Mouse (Mus musculus) hindbrain, embryonic 16.5 days (tissue): ENCODE data around the gene Ube2e1. TPM values are rescaled to one million over a fixed set of nuclear protein-coding genes. Genes with fewer than 3 reads are reported as not detected.

ENCODE experiments used
- ATAC-seq: fragments of 200-750 bp; cut with Nextera tagmentation; 2 replicates; pipeline ENCODE4 v1.8.0; 2017; ENCODE audit warnings: moderate TSS enrichment, moderate library complexity
- H3K27ac ChIP-seq: fragments of 300-500 bp; sonication (generic); 2 replicates; pipeline ENCODE4 v1.5.1; 2014; ENCODE audit warnings: low read depth, mild to moderate bottlenecking, control low read depth, low read length, moderate library complexity
- H3K27me3 ChIP-seq: fragments of 300-500 bp; sonication (generic); replicated peaks from 2 replicates; pipeline ENCODE4 v1.6.1; 2014; ENCODE audit warnings: low read length; ENCODE audit not compliant: control insufficient read depth, insufficient read depth
- H3K36me3 ChIP-seq: fragments of 300-500 bp; sonication (generic); 2 replicates; pipeline ENCODE4 v1.6.1; 2014; ENCODE audit warnings: mild to moderate bottlenecking, low read length, moderate library complexity, mixed read lengths; ENCODE audit not compliant: control insufficient read depth, insufficient read depth
- H3K4me1 ChIP-seq: fragments of 300-500 bp; sonication (generic); 2 replicates; pipeline ENCODE4 v1.6.1; 2014; ENCODE audit warnings: low read depth, low read length; ENCODE audit not compliant: control insufficient read depth, insufficient read depth
- H3K4me2 ChIP-seq: fragments of 300-500 bp; sonication (generic); 2 replicates; pipeline ENCODE4 v1.6.1; 2014; ENCODE audit warnings: mild to moderate bottlenecking, low read length, control low read depth, moderate library complexity
- H3K4me3 ChIP-seq: fragments of 300-500 bp; sonication (generic); 2 replicates; pipeline ENCODE4 v1.5.1; 2014; ENCODE audit warnings: mild to moderate bottlenecking, low read length, control low read depth, moderate library complexity
- H3K9ac ChIP-seq: fragments of 300-500 bp; sonication (generic); 2 replicates; pipeline ENCODE4 v1.6.1; 2014; ENCODE audit warnings: low read depth, mild to moderate bottlenecking, control low read depth, low read length, moderate library complexity
- H3K9me3 ChIP-seq: fragments of 300-500 bp; sonication (generic); 2 replicates; pipeline ENCODE4 v1.6.1; 2014; ENCODE audit warnings: mild to moderate bottlenecking, low read length, moderate library complexity; ENCODE audit not compliant: control insufficient read depth
- WGBS: fragments of 180-500 bp; shearing (Covaris S2); extraction: QIAGEN DNeasy Blood & Tissue Kit; methylation state at CpG from one replicate; pipeline ENCODE4 v1.1.7; 2014; 5-methylcytosine and 5-hydroxymethylcytosine counted together
- polyA plus RNA-seq: library from polyadenylated mRNA; unstranded; fragments of >200 nt; fragmentation: Nextera tagmentation; extraction: Ambion mirVana; gene quantifications from 2 replicates; pipeline ENCODE4 v1.2.1, GENCODE M21; 2015

Ube2e1 gene
- polyA plus RNA-seq, 1 experiment from 2014 or later: 201 TPM

- 88% methylated on average over 2 of the region's 2 CpGs for WGBS
- no peak for ATAC-seq
- no peaks in the 10 kb centered on the region for H3K36me3 ChIP-seq
- no peak overlapping the region for H3K9ac ChIP-seq
- no peak overlapping the region for H3K27ac ChIP-seq
- no peaks in the 10 kb centered on the region for H3K27me3 ChIP-seq
- H3K4me3 ChIP-seq: no peak overlapping the region
- no peaks in the 10 kb centered on the region; the same call in 1 of the 2 replicates for H3K4me1 ChIP-seq
- no peaks in the 10 kb centered on the region for H3K9me3 ChIP-seq
- no peak overlapping the region for H3K4me2 ChIP-seq
Measured at GRCm38 (mm10) chr14:18298874-18299273, 32.8 kb downstream of the Ube2e1 start.

GRCm38 (mm10) chr14:18297441-18297840 lies 34.2 kb downstream of the Ube2e1 start:
- WGBS: 89% methylated on average over 2 of the region's 2 CpGs
- Histone ChIP-seq H3K4me3 (no peak overlapping the region), H3K36me3 (no peaks in the 10 kb centered on the region), H3K4me1 (no peaks in the 10 kb centered on the region; the same call in 1 of the 2 replicates), H3K4me2 (no peak overlapping the region), H3K9ac (no peak overlapping the region), H3K27me3 (no peaks in the 10 kb centered on the region), H3K9me3 (no peaks in the 10 kb centered on the region), H3K27ac (no peak overlapping the region)
- ATAC-seq: 0 out of 2 replicates have a peak, but pooled peaks have one; percentile 17

DNA sequence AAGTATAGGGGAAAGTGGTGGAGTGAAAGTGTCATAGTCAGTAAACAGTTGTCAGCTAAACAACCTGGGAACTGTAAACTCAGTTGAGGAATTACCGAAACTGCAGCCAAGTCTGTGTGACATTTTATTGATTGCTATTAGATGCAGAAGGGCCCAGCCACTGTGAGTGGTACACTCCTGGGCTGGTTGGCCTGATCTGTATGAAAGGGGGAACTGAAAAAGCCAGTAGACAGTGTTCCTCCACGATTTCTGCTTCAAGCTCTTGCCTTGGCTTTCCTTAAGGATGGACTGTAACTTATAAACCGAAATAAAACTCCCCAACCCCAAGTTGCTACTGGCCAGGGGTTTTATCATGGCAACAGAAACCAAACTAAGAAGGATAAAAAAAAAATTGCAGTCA lies 39.1 kb downstream of the Ube2e1 start:
- H3K9me3 ChIP-seq: no peaks in the 10 kb centered on the region
- H3K4me1 ChIP-seq: no peaks in the 10 kb centered on the region
- no peak overlapping the region for H3K9ac ChIP-seq
- no peak overlapping the region for H3K4me2 ChIP-seq
- H3K4me3 ChIP-seq: no peak overlapping the region
- no peaks in the 10 kb centered on the region for H3K27me3 ChIP-seq
- WGBS: 94% methylated on average over 3 of the region's 3 CpGs
- ATAC-seq: no peak
- H3K36me3 ChIP-seq: no peaks in the 10 kb centered on the region
- H3K27ac ChIP-seq: no peak overlapping the region

- no peak overlapping the region for H3K9ac ChIP-seq
- H3K4me2 ChIP-seq: no peak overlapping the region
- no peak for ATAC-seq
- no peak overlapping the region for H3K4me3 ChIP-seq
- H3K27me3 ChIP-seq: no peaks in the 10 kb centered on the region
- H3K27ac ChIP-seq: no peak overlapping the region
- no peaks in the 10 kb centered on the region for H3K4me1 ChIP-seq
- H3K9me3 ChIP-seq: no peaks in the 10 kb centered on the region
- no peaks in the 10 kb centered on the region for H3K36me3 ChIP-seq
- 95% methylated on average over 3 of the region's 3 CpGs for WGBS
Measured at GRCm38 (mm10) chr14:18292111-18292510, 39.5 kb downstream of the Ube2e1 start.

DNA sequence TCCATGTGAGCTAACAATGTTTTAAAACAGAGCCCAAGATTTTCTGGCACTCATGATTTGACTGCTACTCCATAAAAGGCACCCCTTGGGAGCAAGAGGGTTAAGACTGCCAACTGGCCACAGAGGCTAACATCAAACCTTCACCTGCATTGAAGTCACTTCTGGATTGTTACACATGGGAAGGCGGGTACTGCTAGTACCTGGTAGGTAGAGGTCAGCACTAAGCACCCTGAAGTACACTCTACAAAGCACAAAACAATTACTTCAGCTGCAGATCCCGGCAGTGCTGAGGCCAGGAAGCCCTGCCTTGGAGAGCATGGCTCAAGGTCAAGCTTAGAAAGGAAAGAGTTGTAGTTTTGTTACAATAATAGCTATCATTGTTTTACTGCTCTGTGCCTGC lies 44.3 kb downstream of the Ube2e1 start:
- no peak overlapping the region for H3K4me3 ChIP-seq
- H3K9ac ChIP-seq: no peak overlapping the region
- H3K4me2 ChIP-seq: no peak overlapping the region
- 78% methylated on average over 2 of the region's 2 CpGs for WGBS
- no peaks in the 10 kb centered on the region for H3K27me3 ChIP-seq
- no peaks in the 10 kb centered on the region for H3K9me3 ChIP-seq
- H3K4me1 ChIP-seq: no peaks in the 10 kb centered on the region
- peaks cover 3% of the 10 kb centered on the region; the same call in 1 of the 2 replicates for H3K36me3 ChIP-seq
- ATAC-seq: no peak
- no peak overlapping the region for H3K27ac ChIP-seq

DNA sequence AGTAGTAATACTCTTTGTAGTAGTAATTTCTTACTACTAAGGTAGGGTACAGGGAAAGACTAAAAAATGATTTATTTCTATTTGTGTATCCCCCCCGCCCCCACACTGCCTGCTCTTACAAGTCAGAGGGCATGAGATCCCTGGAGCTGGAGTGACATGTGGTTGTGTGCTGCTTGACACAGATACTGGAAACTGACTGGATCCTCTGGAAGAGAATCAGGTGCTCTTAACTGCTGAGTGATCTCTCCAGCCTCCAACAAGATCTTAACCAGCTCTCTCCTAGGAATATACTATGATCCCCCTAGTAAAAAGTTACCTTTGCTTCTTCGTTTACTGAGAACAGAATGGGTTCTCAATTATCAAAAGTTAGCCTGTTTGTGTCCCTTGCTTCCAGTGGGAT lies 45.2 kb downstream of the Ube2e1 start:
- Histone ChIP-seq H3K27me3 (no peaks in the 10 kb centered on the region), H3K9ac (no peak overlapping the region), H3K4me3 (no peak overlapping the region), H3K27ac (no peak overlapping the region), H3K4me2 (no peak overlapping the region), H3K36me3 (peaks cover 3% of the 10 kb centered on the region; the same call in 1 of the 2 replicates), H3K4me1 (no peaks in the 10 kb centered on the region), H3K9me3 (no peaks in the 10 kb centered on the region)
- ATAC-seq: no peak
- 97% methylated on average over 2 of the region's 2 CpGs for WGBS

- Histone ChIP-seq H3K4me1 (no peaks in the 10 kb centered on the region), H3K36me3 (peaks cover 3% of the 10 kb centered on the region; the same call in 1 of the 2 replicates), H3K4me3 (no peak overlapping the region), H3K4me2 (no peak overlapping the region), H3K27ac (no peak overlapping the region), H3K27me3 (no peaks in the 10 kb centered on the region), H3K9ac (no peak overlapping the region), H3K9me3 (no peaks in the 10 kb centered on the region)
- WGBS: 94% methylated on average over 3 of the region's 3 CpGs
- ATAC-seq: no peak
Measured at GRCm38 (mm10) chr14:18285476-18285875, 46.2 kb downstream of the Ube2e1 start.

DNA sequence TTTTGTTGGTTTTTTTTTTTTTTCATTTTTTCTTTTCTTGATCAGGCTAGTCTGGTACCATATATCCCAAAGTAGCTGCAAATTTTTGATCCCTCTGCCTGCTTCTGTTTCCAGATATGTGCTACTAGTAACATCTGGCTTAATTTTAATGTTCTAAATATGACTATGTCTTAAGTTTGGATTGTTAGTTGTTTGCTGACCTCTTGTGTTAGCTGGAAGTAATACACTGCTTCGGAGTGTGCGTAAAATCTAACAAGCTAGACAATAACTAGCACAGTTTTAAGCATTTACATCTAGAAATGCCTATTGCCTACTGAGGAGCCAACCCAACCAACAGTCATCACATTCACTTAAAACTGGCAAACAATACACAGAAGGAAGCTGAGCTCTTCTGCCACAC lies 47.1 kb downstream of the Ube2e1 start:
- ATAC-seq: no peak
- WGBS: 83% methylated on average over 2 of the region's 2 CpGs
- H3K36me3 ChIP-seq: peaks cover 5% of the 10 kb centered on the region; the same call in 1 of the 2 replicates

GRCm38 (mm10) chr14:18280375-18280774 lies 51.3 kb downstream of the Ube2e1 start:
- no peak overlapping the region for H3K9ac ChIP-seq
- no peaks in the 10 kb centered on the region for H3K9me3 ChIP-seq
- 67% methylated on average over 5 of the region's 5 CpGs for WGBS
- H3K4me2 ChIP-seq: no peak overlapping the region
- H3K27ac ChIP-seq: no peak overlapping the region
- H3K4me1 ChIP-seq: no peaks in the 10 kb centered on the region
- ATAC-seq: no peak
- H3K36me3 ChIP-seq: peaks cover 19% of the 10 kb centered on the region
- no peak overlapping the region for H3K4me3 ChIP-seq
- no peaks in the 10 kb centered on the region for H3K27me3 ChIP-seq

More for the DNA sequence above, 47.1 kb downstream of the Ube2e1 start:
- Histone ChIP-seq H3K9me3 (no peaks in the 10 kb centered on the region), H3K27ac (no peak overlapping the region), H3K4me2 (no peak overlapping the region), H3K27me3 (no peaks in the 10 kb centered on the region), H3K4me3 (no peak overlapping the region), H3K9ac (no peak overlapping the region), H3K4me1 (no peaks in the 10 kb centered on the region)

GRCm38 (mm10) chr14:18274526-18274925 lies 57.1 kb downstream of the Ube2e1 start:
- H3K4me1 ChIP-seq: peaks cover 8% of the 10 kb centered on the region
- H3K36me3 ChIP-seq: peaks cover 14% of the 10 kb centered on the region
- 79% methylated on average over 1 of the region's 1 CpGs for WGBS
- no peaks in the 10 kb centered on the region for H3K27me3 ChIP-seq
- no peak for ATAC-seq
- no peak overlapping the region for H3K4me3 ChIP-seq
- H3K27ac ChIP-seq: no peak overlapping the region
- H3K9ac ChIP-seq: no peak overlapping the region
- H3K9me3 ChIP-seq: no peaks in the 10 kb centered on the region
- H3K4me2 ChIP-seq: no peak overlapping the region
